Comparison of ENCODE assay signal across 27 mouse cellular contexts in genomic region chr8:11640606-11641005, GRCm38 (mm10). TPM values are rescaled to one million over a fixed set of nuclear protein-coding genes. Genes with fewer than 3 reads are reported as not detected.
DNase-seq lines count a peak whose midpoint lies in the region; ATAC-seq and TF ChIP-seq lines count a peak whose summit lies in the region.
"Had no signal": no experiment of that assay in that cellular context is flagged by ENCODE, and none has a peak within 500 bp of the region (broad histone marks: within the 10 kb centered on the region; RNA-seq: fewer than 3 reads in every experiment).

No protein-coding gene starts in this region.

- no peak overlapping the region for H3K4me2 ChIP-seq in heart, embryonic 12.5 days
- H3K4me2 ChIP-seq: embryonic facial prominence, embryonic 13.5 days; embryonic facial prominence, embryonic 15.5 days; forebrain, embryonic 12.5 days had no signal

- no peak for TF ChIP-seq CTCF in E14TG2a.4 (conservative IDR thresholded peaks at IDR 0.05; ENCODE audit: low read length)

- H3K27me3 ChIP-seq in E14TG2a.4 (ENCODE audit: insufficient read depth, low read length), result no peaks in the 10 kb centered on the region
- H3K27me3 ChIP-seq in heart, embryonic 12.5 days (replicated peaks), result no peaks in the 10 kb centered on the region
- H3K27me3 ChIP-seq: CH12.LX; embryonic facial prominence, embryonic 13.5 days; embryonic facial prominence, embryonic 15.5 days; forebrain, embryonic 12.5 days; Patski had no signal

- H3K4me1 ChIP-seq in E14TG2a.4 (replicated peaks; ENCODE audit: low read depth, low read length), result peaks cover 74% of the 10 kb centered on the region
- H3K4me1 ChIP-seq in brown adipose tissue, adult 24 weeks (ENCODE audit: control insufficient read depth, insufficient read depth, insufficient read length, low read length), result peaks cover 2% of the 10 kb centered on the region; the same call in 1 of the 2 replicates
- H3K4me1 ChIP-seq in heart, embryonic 12.5 days (replicated peaks), result peaks cover 8% of the 10 kb centered on the region; the same call in 1 of the 2 replicates

- no peak overlapping the region for H3K9ac ChIP-seq in heart, embryonic 12.5 days
- H3K9ac ChIP-seq: embryonic facial prominence, embryonic 13.5 days; embryonic facial prominence, embryonic 15.5 days; forebrain, embryonic 12.5 days had no signal

- H3K27ac ChIP-seq in brown adipose tissue, adult 24 weeks (replicated peaks; ENCODE audit: low read depth, low read length), result peak overlapping the region; percentile 78
- no peak overlapping the region for H3K27ac ChIP-seq in heart, embryonic 12.5 days (ENCODE audit: poor library complexity, severe bottlenecking)
- H3K27ac ChIP-seq: embryonic facial prominence, embryonic 13.5 days; embryonic facial prominence, embryonic 15.5 days; forebrain, embryonic 10.5 days; forebrain, embryonic 12.5 days had no signal

- peaks cover 4% of the 10 kb centered on the region; the same call in 1 of the 2 replicates for H3K9me3 ChIP-seq in E14TG2a.4 (ENCODE audit: low read length)
- H3K9me3 ChIP-seq in heart, embryonic 12.5 days (replicated peaks), result no peaks in the 10 kb centered on the region
- H3K9me3 ChIP-seq: embryonic facial prominence, embryonic 13.5 days; forebrain, embryonic 10.5 days; forebrain, embryonic 12.5 days had no signal

- WGBS in heart, embryonic 12.5 days, result 49% methylated on average over 2 of the region's 2 CpGs

- H3K36me3 ChIP-seq in E14TG2a.4 (ENCODE audit: insufficient read depth, low read length), result 0 out of 2 replicates have a peak, but pooled peaks cover 15% of the 10 kb centered on the region
- H3K36me3 ChIP-seq in heart, embryonic 12.5 days, result peaks cover 4% of the 10 kb centered on the region; the same call in 1 of the 2 replicates
- H3K36me3 ChIP-seq: embryonic facial prominence, embryonic 15.5 days had no signal

- 0 out of 2 replicates have a peak overlapping the region, but pooled peaks have one; percentile 39 for H3K4me3 ChIP-seq in E14TG2a.4 (replicated peaks; ENCODE audit: low read length)
- no peak overlapping the region for H3K4me3 ChIP-seq in brown adipose tissue, adult 24 weeks (ENCODE audit: insufficient read depth, low read depth, low read length)
- no peak overlapping the region for H3K4me3 ChIP-seq in heart, embryonic 12.5 days
- H3K4me3 ChIP-seq: embryonic facial prominence, embryonic 13.5 days; embryonic facial prominence, embryonic 15.5 days; erythroblast, embryonic 14.5 days; forebrain, embryonic 10.5 days; forebrain, embryonic 12.5 days had no signal

- no peak for ATAC-seq in heart, embryonic 12.5 days (ENCODE audit: insufficient number of reproducible peaks, low FRiP score)
- ATAC-seq: activated CD4-positive, CD25-positive, alpha-beta regulatory T cell, adult 4 months; CD4-positive, CD25-positive, alpha-beta regulatory T cell, adult 4 months; forebrain, embryonic 14.5 days; forebrain, embryonic 16.5 days; Patski had no signal

- DNase-seq in ES-CJ7 (ENCODE audit: low read depth, low spot score) (peak; percentile 79), R1 (ENCODE audit: low read depth, low spot score) (peak; percentile 65)
- DNase-seq in retina, postnatal 1 day, result no peak
- DNase-seq in kidney, postnatal 4 days, result no peak
- DNase-seq: adrenal gland, postnatal 10 days; adrenal gland, postnatal 25 days; B cell, adult 2 months; cerebellum, adult 11-12 months; cerebellum, adult 8-10 months; cerebellum, adult 9-11 months; cerebellum, postnatal 14 days; cerebellum, postnatal 36 days; embryo, embryonic 11 days had no signal

RNA-seq across cellular contexts. Expression of gene Ankrd10, which starts 5.0 kb away (rescaled TPM):
- 4.5 and 10.3 TPM in 2 replicates for polyA plus RNA-seq in brown adipose tissue, adult 24 weeks (2012; ENCODE audit: insufficient read depth, insufficient read length, missing spikeins)
- polyA plus RNA-seq in heart, embryonic 12.5 days (2016; fragmentation: Nextera tagmentation; extraction: Ambion mirVana), result 70.6 and 71.7 TPM in 2 replicates

Comparison
In these comparisons a context has a peak if more than half of its experiments do, and no peak if none do; other contexts are left out.
1. DNase-seq: peak in ES-CJ7 (single experiment) and R1 (single experiment); none in retina, postnatal 1 day (single experiment) and kidney, postnatal 4 days (0 of 2).